Mouse (Mus musculus) bone marrow, adult 2 months (tissue): Measurements from ENCODE around the gene Zfp429. TPM values are rescaled to one million over a fixed set of nuclear protein-coding genes. Genes with fewer than 3 reads are reported as not detected.
"Not testable (repeated sequence)": the region's sequence is repeated elsewhere in the genome, so short reads cannot be mapped to it uniquely, and the experiment has no call there.

Experiments
- H3K27ac ChIP-seq: fragments of 200-500 bp; 2 replicates; pipeline ENCODE4 v1.5.1; 2012; ENCODE audit warnings: low read depth, mild to moderate bottlenecking, control low read depth, inconsistent platforms, low read length; ENCODE audit not compliant: control insufficient read depth, poor library complexity, insufficient read depth
- H3K4me1 ChIP-seq: fragments of 200-500 bp; 2 replicates; pipeline ENCODE4 v1.6.1; 2011; ENCODE audit warnings: low read length; ENCODE audit not compliant: control insufficient read depth, insufficient read depth
- H3K4me3 ChIP-seq: fragments of 200-500 bp; replicated peaks from 2 replicates; pipeline ENCODE3; 2011; ENCODE audit warnings: mild to moderate bottlenecking, low read depth, low read length, control low read depth; ENCODE audit not compliant: control insufficient read depth
- CTCF ChIP-seq: fragments of 200-500 bp; IDR thresholded peaks from 2 replicates; pipeline ENCODE4 v1.5.1; 2011; ENCODE audit warnings: low read length, control low read depth; ENCODE audit not compliant: control insufficient read depth, insufficient read depth
- POLR2A ChIP-seq: fragments of 200-500 bp; IDR thresholded peaks from 2 replicates; pipeline ENCODE4 v1.6.1; 2011; ENCODE audit warnings: low read depth, mild to moderate bottlenecking, control low read depth, low read length, borderline replicate concordance; ENCODE audit not compliant: control insufficient read depth
- WGBS: fragments of 180-500 bp; shearing (Covaris S2); methylation state at CpG from one replicate; pipeline ENCODE4 v1.1.7; 2018; 5-methylcytosine and 5-hydroxymethylcytosine counted together
- polyA plus RNA-seq: library from polyadenylated mRNA; stranded (reverse); fragments of >200 nt; gene quantifications from 2 replicates; pipeline ENCODE4 v1.2.4, GENCODE M21; 2011; ENCODE audit warnings: low replicate concordance; ENCODE audit not compliant: missing spikeins, insufficient read depth, insufficient read length

Zfp429 gene
- 3.2 and 13.3 TPM in 2 replicates for polyA plus RNA-seq

GRCm38 (mm10) chr13:67399183-67399903 is at the start of gene Zfp429:
Zfp429 (minus strand) TSS chr13:67399819.
- Histone ChIP-seq H3K4me3 (peak within 1 kb of the TSS; percentile 82), H3K27ac (peak within 1 kb of the TSS; percentile 69)
- H3K4me1 ChIP-seq: not testable (repeated sequence)
- 4% methylated on average over 16 of the region's 16 CpGs for WGBS

GRCm38 (mm10) chr13:67437095-67437494 is 37.5 kb upstream of the Zfp429 start:
- WGBS: 72% methylated on average over 1 of the region's 3 CpGs
- H3K27ac ChIP-seq, H3K4me3 ChIP-seq, H3K4me1 ChIP-seq: not testable (repeated sequence)

GRCm38 (mm10) chr13:67428116-67428515 is 28.5 kb upstream of the Zfp429 start:
- no peak for TF ChIP-seq POLR2A
- TF ChIP-seq CTCF: no peak
- no peak overlapping the region for H3K27ac ChIP-seq
- 78% methylated on average over 3 of the region's 3 CpGs for WGBS
- no peaks in the 10 kb centered on the region for H3K4me1 ChIP-seq
- H3K4me3 ChIP-seq: no peak overlapping the region

GRCm38 (mm10) chr13:67425699-67426098 is 26.1 kb upstream of the Zfp429 start:
- H3K27ac ChIP-seq, H3K4me1 ChIP-seq, H3K4me3 ChIP-seq: not testable (repeated sequence)

- not testable (repeated sequence) for H3K4me3 ChIP-seq, H3K27ac ChIP-seq, H3K4me1 ChIP-seq
- WGBS: 77% methylated on average over 2 of the region's 2 CpGs
Measured at GRCm38 (mm10) chr13:67422532-67422931, 22.9 kb upstream of the Zfp429 start.

- 1% methylated on average over 22 of the region's 22 CpGs for WGBS
- TF ChIP-seq CTCF: no peak
- TF ChIP-seq POLR2A: no peak
- Histone ChIP-seq H3K27ac (no peak within 1 kb of the TSS), H3K4me3 (peak within 1 kb of the TSS; percentile 95), H3K4me1 (peaks cover 1% of the 10 kb centered on the region; the same call in 1 of the 2 replicates)
Measured at GRCm38 (mm10) chr13:67421207-67421857, 21.7 kb upstream of the Zfp429 start, which contains the start of gene Zfp459. Zfp459 (minus strand) TSS chr13:67421418.

- no peak overlapping the region for H3K27ac ChIP-seq
- 33% methylated on average over 11 of the region's 11 CpGs for WGBS
- peaks cover 1% of the 10 kb centered on the region; the same call in 1 of the 2 replicates for H3K4me1 ChIP-seq
- H3K4me3 ChIP-seq: peak overlapping the region; percentile 95
- TF ChIP-seq POLR2A (no peak), CTCF (no peak)
Measured at GRCm38 (mm10) chr13:67420558-67421206, 21.1 kb upstream of the Zfp429 start.

- no peak overlapping the region for H3K27ac ChIP-seq
- 83% methylated on average over 3 of the region's 3 CpGs for WGBS
- TF ChIP-seq POLR2A (no peak), CTCF (no peak)
- H3K4me3 ChIP-seq: no peak overlapping the region
- H3K4me1 ChIP-seq: peaks cover 1% of the 10 kb centered on the region; the same call in 1 of the 2 replicates
Measured at GRCm38 (mm10) chr13:67416811-67417210, 17.2 kb upstream of the Zfp429 start.

GRCm38 (mm10) chr13:67415759-67416158 is 16.1 kb upstream of the Zfp429 start:
- TF ChIP-seq POLR2A: no peak
- no peak for TF ChIP-seq CTCF
- Histone ChIP-seq H3K4me3 (no peak overlapping the region), H3K4me1 (peaks cover 1% of the 10 kb centered on the region; the same call in 1 of the 2 replicates), H3K27ac (no peak overlapping the region)
- WGBS: 85% methylated on average over 6 of the region's 6 CpGs

GRCm38 (mm10) chr13:67413634-67414033 is 14.0 kb upstream of the Zfp429 start:
- H3K27ac ChIP-seq, H3K4me1 ChIP-seq, H3K4me3 ChIP-seq: not testable (repeated sequence)
- 54% methylated on average over 3 of the region's 3 CpGs for WGBS

- H3K27ac ChIP-seq, H3K4me3 ChIP-seq, H3K4me1 ChIP-seq: not testable (repeated sequence)
- WGBS: 48% methylated on average over 3 of the region's 3 CpGs
Measured at GRCm38 (mm10) chr13:67376255-67376654, 23.4 kb downstream of the Zfp429 start.

- H3K4me1 ChIP-seq: not testable (repeated sequence)
- Histone ChIP-seq H3K4me3 (peak within 1 kb of the TSS; percentile 81), H3K27ac (peak within 1 kb of the TSS; percentile 46; the same call in 1 of the 2 replicates)
- 7% methylated on average over 14 of the region's 15 CpGs for WGBS
Measured at GRCm38 (mm10) chr13:67375050-67375911, 24.3 kb downstream of the Zfp429 start, which contains the start of the genes Gm28041 and Zfp456. Gm28041 (minus strand) TSS chr13:67375733. Zfp456 (minus strand) TSS chr13:67375810.
